Mouse (Mus musculus): ENCODE results near the gene Il21r. TPM values are rescaled to one million over a fixed set of nuclear protein-coding genes. Genes with fewer than 3 reads are reported as not detected.

Il21r gene
- polyA plus RNA-seq, 1 experiment from 2014 or later, result 0.61 TPM

- Histone ChIP-seq H3K4me2 (no peak overlapping the region), H3K27ac (no peak overlapping the region; the same call in 1 of the 2 replicates), H3K36me3 (no peaks in the 10 kb centered on the region), H3K9ac (no peak overlapping the region), H3K4me1 (peaks cover 24% of the 10 kb centered on the region), H3K27me3 (no peaks in the 10 kb centered on the region), H3K9me3 (no peaks in the 10 kb centered on the region), H3K4me3 (no peak overlapping the region)
- 34% methylated on average over 4 of the region's 4 CpGs for WGBS
- no peak for ATAC-seq (ENCODE audit: insufficient number of reproducible peaks, low FRiP score, low TSS enrichment, low read depth)
Measured at GRCm38 (mm10) chr7:125562413-125562812, 40.8 kb upstream of the Il21r start.

GRCm38 (mm10) chr7:125563093-125563492 is 40.1 kb upstream of the Il21r start:
- no peak for ATAC-seq (ENCODE audit: insufficient number of reproducible peaks, low FRiP score, low TSS enrichment, low read depth)
- Histone ChIP-seq H3K27me3 (no peaks in the 10 kb centered on the region), H3K4me1 (peaks cover 24% of the 10 kb centered on the region), H3K27ac (no peak overlapping the region), H3K9ac (no peak overlapping the region), H3K4me3 (no peak overlapping the region), H3K36me3 (0 out of 2 replicates have a peak, but pooled peaks cover 2% of the 10 kb centered on the region), H3K9me3 (no peaks in the 10 kb centered on the region), H3K4me2 (no peak overlapping the region)
- 73% methylated on average over 3 of the region's 3 CpGs for WGBS

DNA sequence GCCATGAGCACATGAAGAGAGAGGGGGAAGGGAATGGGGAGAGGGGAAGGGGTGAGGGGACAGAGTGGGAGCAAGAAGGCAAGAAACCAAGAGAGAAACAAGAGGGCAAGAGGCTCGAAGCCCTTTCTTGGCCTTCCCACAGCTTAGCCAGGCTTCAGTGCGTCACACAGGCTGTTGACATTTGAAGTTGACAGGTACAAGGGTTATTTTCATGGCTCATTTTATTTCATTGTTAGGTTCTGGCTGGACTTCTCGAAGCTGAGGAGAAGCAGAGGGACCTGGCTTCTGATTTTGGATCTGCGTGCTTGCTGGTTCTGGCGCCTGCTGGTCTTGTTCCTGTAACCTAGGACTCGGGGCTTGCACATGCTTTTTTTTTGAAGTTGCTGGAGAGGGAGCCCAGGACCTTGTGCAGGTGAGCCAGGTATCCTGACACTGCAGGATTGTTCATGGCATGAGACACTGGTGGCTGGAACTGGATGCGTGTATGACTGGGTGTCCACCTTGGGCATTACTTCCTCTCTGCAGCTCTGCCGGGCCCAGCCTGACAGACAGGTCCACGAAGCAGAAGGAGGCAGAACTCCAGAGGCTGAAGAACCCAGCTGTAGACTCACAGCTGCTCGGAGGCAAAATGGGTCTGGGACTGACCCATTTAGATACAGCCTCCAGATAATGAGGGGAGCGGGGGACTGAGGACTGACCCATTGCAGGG is 38.8 kb upstream of the Il21r start:
- H3K27ac ChIP-seq, result no peak overlapping the region
- H3K4me1 ChIP-seq, result peaks cover 24% of the 10 kb centered on the region
- no peaks in the 10 kb centered on the region for H3K9me3 ChIP-seq
- WGBS, result 78% methylated on average over 11 of the region's 11 CpGs
- ATAC-seq (ENCODE audit: insufficient number of reproducible peaks, low FRiP score, low TSS enrichment, low read depth), result no peak
- H3K4me3 ChIP-seq, result no peak overlapping the region
- 0 out of 2 replicates have a peak, but pooled peaks cover 2% of the 10 kb centered on the region for H3K36me3 ChIP-seq
- no peaks in the 10 kb centered on the region for H3K27me3 ChIP-seq
- no peak overlapping the region for H3K4me2 ChIP-seq
- no peak overlapping the region for H3K9ac ChIP-seq

GRCm38 (mm10) chr7:125565516-125566285 is 37.5 kb upstream of the Il21r start:
- Histone ChIP-seq H3K27ac (no peak overlapping the region), H3K27me3 (no peaks in the 10 kb centered on the region), H3K9ac (no peak overlapping the region), H3K4me3 (no peak overlapping the region), H3K4me1 (peaks cover 14% of the 10 kb centered on the region), H3K36me3 (peaks cover 2% of the 10 kb centered on the region; the same call in 1 of the 2 replicates), H3K9me3 (no peaks in the 10 kb centered on the region), H3K4me2 (no peak overlapping the region)
- no peak for ATAC-seq (ENCODE audit: insufficient number of reproducible peaks, low FRiP score, low TSS enrichment, low read depth)
- WGBS, result 69% methylated on average over 12 of the region's 12 CpGs

- Histone ChIP-seq H3K27me3 (no peaks in the 10 kb centered on the region), H3K27ac (no peak overlapping the region), H3K4me2 (no peak overlapping the region), H3K4me3 (no peak overlapping the region), H3K4me1 (peaks cover 8% of the 10 kb centered on the region), H3K36me3 (peaks cover 2% of the 10 kb centered on the region; the same call in 1 of the 2 replicates), H3K9ac (no peak overlapping the region), H3K9me3 (no peaks in the 10 kb centered on the region)
- ATAC-seq (ENCODE audit: insufficient number of reproducible peaks, low FRiP score, low TSS enrichment, low read depth), result no peak
- 73% methylated on average over 2 of the region's 2 CpGs for WGBS
Measured at GRCm38 (mm10) chr7:125566420-125566819, 36.8 kb upstream of the Il21r start.

GRCm38 (mm10) chr7:125568888-125569287 is 34.3 kb upstream of the Il21r start:
- H3K4me3 ChIP-seq, result no peak overlapping the region
- no peaks in the 10 kb centered on the region for H3K27me3 ChIP-seq
- H3K9ac ChIP-seq, result no peak overlapping the region
- H3K27ac ChIP-seq, result no peak overlapping the region
- no peaks in the 10 kb centered on the region for H3K4me1 ChIP-seq
- no peaks in the 10 kb centered on the region for H3K9me3 ChIP-seq
- ATAC-seq (ENCODE audit: insufficient number of reproducible peaks, low FRiP score, low TSS enrichment, low read depth), result 0 out of 2 replicates have a peak, but pooled peaks have one; percentile 17
- H3K4me2 ChIP-seq, result no peak overlapping the region
- H3K36me3 ChIP-seq, result peaks cover 2% of the 10 kb centered on the region; the same call in 1 of the 2 replicates
- WGBS, result 60% methylated on average over 8 of the region's 8 CpGs

DNA sequence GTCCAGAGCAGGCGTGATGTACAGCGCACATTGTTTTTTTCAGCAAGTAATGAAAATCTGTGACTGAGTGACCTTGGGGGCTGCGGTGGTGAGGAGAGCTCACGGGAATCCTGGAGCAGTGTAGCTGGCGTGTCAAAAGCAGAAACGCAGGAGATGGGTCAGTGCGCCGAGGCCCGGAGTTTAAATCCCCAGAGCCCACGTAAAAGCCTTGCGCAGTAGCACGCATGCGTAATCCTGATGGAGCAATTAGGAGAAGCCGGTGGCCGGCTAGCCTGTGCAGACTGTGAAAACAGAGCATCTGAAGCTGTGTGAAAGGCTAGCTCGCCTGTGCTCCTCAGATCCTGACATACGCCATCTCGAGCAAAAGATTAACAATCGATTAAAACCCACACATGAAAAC is 31.3 kb upstream of the Il21r start:
- Histone ChIP-seq H3K4me2 (no peak overlapping the region), H3K27ac (no peak overlapping the region), H3K36me3 (peaks cover 8% of the 10 kb centered on the region; the same call in 1 of the 2 replicates), H3K4me1 (peaks cover 14% of the 10 kb centered on the region), H3K9ac (no peak overlapping the region), H3K9me3 (no peaks in the 10 kb centered on the region), H3K4me3 (no peak overlapping the region), H3K27me3 (no peaks in the 10 kb centered on the region)
- ATAC-seq (ENCODE audit: insufficient number of reproducible peaks, low FRiP score, low TSS enrichment, low read depth), result no peak
- 79% methylated on average over 19 of the region's 19 CpGs for WGBS

GRCm38 (mm10) chr7:125572737-125573136 is 30.5 kb upstream of the Il21r start:
- Histone ChIP-seq H3K27me3 (no peaks in the 10 kb centered on the region), H3K4me2 (no peak overlapping the region), H3K4me3 (no peak overlapping the region), H3K9ac (no peak overlapping the region), H3K9me3 (no peaks in the 10 kb centered on the region), H3K36me3 (peaks cover 8% of the 10 kb centered on the region; the same call in 1 of the 2 replicates), H3K4me1 (peaks cover 18% of the 10 kb centered on the region), H3K27ac (no peak overlapping the region)
- WGBS, result 75% methylated on average over 6 of the region's 6 CpGs
- no peak for ATAC-seq (ENCODE audit: insufficient number of reproducible peaks, low FRiP score, low TSS enrichment, low read depth)

GRCm38 (mm10) chr7:125573849-125574248 is 29.4 kb upstream of the Il21r start:
- H3K9me3 ChIP-seq, result no peaks in the 10 kb centered on the region
- H3K4me3 ChIP-seq, result no peak overlapping the region
- ATAC-seq (ENCODE audit: insufficient number of reproducible peaks, low FRiP score, low TSS enrichment, low read depth), result no peak
- H3K9ac ChIP-seq, result no peak overlapping the region
- H3K4me1 ChIP-seq, result peaks cover 18% of the 10 kb centered on the region
- H3K4me2 ChIP-seq, result no peak overlapping the region
- H3K27me3 ChIP-seq, result no peaks in the 10 kb centered on the region
- 79% methylated on average over 2 of the region's 2 CpGs for WGBS
- H3K36me3 ChIP-seq, result peaks cover 6% of the 10 kb centered on the region; the same call in 1 of the 2 replicates
- H3K27ac ChIP-seq, result no peak overlapping the region

GRCm38 (mm10) chr7:125574832-125575231 is 28.4 kb upstream of the Il21r start:
- Histone ChIP-seq H3K4me1 (peaks cover 18% of the 10 kb centered on the region), H3K9ac (no peak overlapping the region), H3K27me3 (no peaks in the 10 kb centered on the region), H3K36me3 (peaks cover 6% of the 10 kb centered on the region; the same call in 1 of the 2 replicates), H3K27ac (no peak overlapping the region), H3K4me2 (no peak overlapping the region), H3K9me3 (no peaks in the 10 kb centered on the region), H3K4me3 (no peak overlapping the region)
- no peak for ATAC-seq (ENCODE audit: insufficient number of reproducible peaks, low FRiP score, low TSS enrichment, low read depth)
- 74% methylated on average over 3 of the region's 3 CpGs for WGBS

DNA sequence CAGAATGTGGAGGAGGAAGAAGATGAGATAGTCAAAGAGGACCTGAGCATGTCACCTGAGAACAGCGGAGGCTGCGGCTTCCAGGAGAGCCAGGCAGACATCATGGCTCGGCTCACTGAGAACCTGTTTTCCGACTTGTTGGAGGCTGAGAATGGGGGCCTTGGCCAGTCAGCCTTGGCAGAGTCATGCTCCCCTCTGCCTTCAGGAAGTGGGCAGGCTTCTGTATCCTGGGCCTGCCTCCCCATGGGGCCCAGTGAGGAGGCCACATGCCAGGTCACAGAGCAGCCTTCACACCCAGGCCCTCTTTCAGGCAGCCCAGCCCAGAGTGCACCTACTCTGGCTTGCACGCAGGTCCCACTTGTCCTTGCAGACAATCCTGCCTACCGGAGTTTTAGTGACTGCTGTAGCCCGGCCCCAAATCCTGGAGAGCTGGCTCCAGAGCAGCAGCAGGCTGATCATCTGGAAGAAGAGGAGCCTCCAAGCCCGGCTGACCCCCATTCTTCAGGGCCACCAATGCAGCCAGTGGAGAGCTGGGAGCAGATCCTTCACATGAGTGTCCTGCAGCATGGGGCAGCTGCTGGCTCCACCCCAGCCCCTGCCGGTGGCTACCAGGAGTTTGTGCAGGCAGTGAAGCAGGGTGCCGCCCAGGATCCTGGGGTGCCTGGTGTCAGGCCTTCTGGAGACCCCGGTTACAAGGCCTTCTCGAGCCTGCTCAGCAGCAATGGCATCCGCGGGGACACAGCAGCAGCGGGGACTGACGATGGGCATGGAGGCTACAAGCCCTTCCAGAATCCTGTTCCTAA is 27.3 kb upstream of the Il21r start:
- H3K27me3 ChIP-seq, result no peaks in the 10 kb centered on the region
- no peak overlapping the region for H3K4me2 ChIP-seq
- peaks cover 23% of the 10 kb centered on the region for H3K4me1 ChIP-seq
- H3K9me3 ChIP-seq, result no peaks in the 10 kb centered on the region
- 76% methylated on average over 16 of the region's 16 CpGs for WGBS
- H3K36me3 ChIP-seq, result peaks cover 6% of the 10 kb centered on the region; the same call in 1 of the 2 replicates
- H3K9ac ChIP-seq, result no peak overlapping the region; the same call in 1 of the 2 replicates
- no peak; the same call in 1 of the 2 replicates for ATAC-seq (ENCODE audit: insufficient number of reproducible peaks, low FRiP score, low TSS enrichment, low read depth)
- H3K4me3 ChIP-seq, result no peak overlapping the region
- peak overlapping the region; percentile 48; the same call in 1 of the 2 replicates for H3K27ac ChIP-seq

Data from limb, embryonic 15.5 days (tissue).